Mouse (Mus musculus) embryo, embryonic 11 days (tissue): ENCODE data around the gene Grid2.

Experiments
- DNase-seq: peaks from one replicate; pipeline ENCODE4 v3.0.0-alpha.2; 2015

Gene Grid2

GRCm38 (mm10) chr6:63659423-63659822 is 403.7 kb downstream of the Grid2 start:
- DNase-seq: no peak

GRCm38 (mm10) chr6:63685689-63686088 is 430.0 kb downstream of the Grid2 start:
- no peak for DNase-seq

- no peak for DNase-seq
These were observed 446.0 kb downstream of the Grid2 start for GRCm38 (mm10) chr6:63701684-63702083.

- no peak for DNase-seq
These were observed 478.1 kb downstream of the Grid2 start for GRCm38 (mm10) chr6:63733740-63734139.

- no peak for DNase-seq
These were observed 506.9 kb downstream of the Grid2 start for GRCm38 (mm10) chr6:63762535-63762934.

- DNase-seq: no peak
These were observed 539.0 kb downstream of the Grid2 start for GRCm38 (mm10) chr6:63794679-63795078.

- no peak for DNase-seq
These were observed 564.6 kb downstream of the Grid2 start for GRCm38 (mm10) chr6:63820236-63820635.

GRCm38 (mm10) chr6:63862628-63863027 is 607.0 kb downstream of the Grid2 start:
- DNase-seq: peak; percentile 19

- DNase-seq: peak; percentile 49
These were observed 621.5 kb downstream of the Grid2 start for GRCm38 (mm10) chr6:63877088-63877764.

GRCm38 (mm10) chr6:63877765-63878345 is 622.2 kb downstream of the Grid2 start:
- no peak for DNase-seq

GRCm38 (mm10) chr6:63894714-63895113 is 639.0 kb downstream of the Grid2 start:
- DNase-seq: no peak

- no peak for DNase-seq
These were observed 642.5 kb downstream of the Grid2 start for GRCm38 (mm10) chr6:63898171-63898570.

- DNase-seq: no peak
These were observed 661.4 kb downstream of the Grid2 start for GRCm38 (mm10) chr6:63917035-63917570.

GRCm38 (mm10) chr6:63921951-63922350 is 666.3 kb downstream of the Grid2 start:
- no peak for DNase-seq

- no peak for DNase-seq
These were observed 675.5 kb downstream of the Grid2 start for GRCm38 (mm10) chr6:63931201-63931600.

- no peak for DNase-seq
These were observed 691.0 kb downstream of the Grid2 start for GRCm38 (mm10) chr6:63946721-63947120.

- peak; percentile 53 for DNase-seq
These were observed 708.1 kb downstream of the Grid2 start for GRCm38 (mm10) chr6:63963789-63964188.

GRCm38 (mm10) chr6:63964269-63964668 is 708.6 kb downstream of the Grid2 start:
- DNase-seq: peak; percentile 11

GRCm38 (mm10) chr6:63964735-63965134 is 709.1 kb downstream of the Grid2 start:
- peak; percentile 2 for DNase-seq

- DNase-seq: no peak
These were observed 790.4 kb downstream of the Grid2 start for GRCm38 (mm10) chr6:64046084-64046483.

- no peak for DNase-seq
These were observed 791.1 kb downstream of the Grid2 start for GRCm38 (mm10) chr6:64046732-64047131.

- DNase-seq: no peak
These were observed 792.3 kb downstream of the Grid2 start for GRCm38 (mm10) chr6:64047950-64048349.

GRCm38 (mm10) chr6:64063858-64064257 is 808.2 kb downstream of the Grid2 start:
- DNase-seq: no peak

- DNase-seq: peak; percentile 25
These were observed 809.0 kb downstream of the Grid2 start for GRCm38 (mm10) chr6:64064704-64065103.
